Mouse (Mus musculus): ENCODE measurements around the gene Tbck. TPM values are rescaled to one million over a fixed set of nuclear protein-coding genes. Genes with fewer than 3 reads are reported as not detected.

The Tbck gene
- total RNA-seq, 4 experiments from 2014 or later = 8.4 to 10.4 (median 9.2) TPM

DNA sequence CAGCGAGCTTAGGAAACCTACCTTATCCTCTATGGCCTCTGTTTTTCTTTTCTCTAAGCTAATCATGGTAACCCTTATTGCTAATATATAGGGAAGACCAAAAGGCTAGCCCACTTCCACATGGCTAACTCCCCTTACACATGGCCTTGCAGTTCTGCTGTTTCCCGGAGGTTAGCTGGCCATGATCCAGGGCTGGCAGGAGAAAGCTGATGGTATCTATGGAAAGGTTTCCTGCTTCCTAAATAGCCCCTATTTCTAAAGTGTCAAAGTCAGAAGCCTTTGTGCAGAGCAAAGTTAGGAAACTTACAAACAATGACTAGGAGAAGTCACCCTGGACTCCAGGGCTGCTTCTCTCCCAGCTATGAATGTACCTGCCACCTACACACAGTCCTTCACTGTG, 184.9 kb downstream of the Tbck start:
- DNase-seq (ENCODE audit: low spot score in 2 of 2) = no peak

DNA sequence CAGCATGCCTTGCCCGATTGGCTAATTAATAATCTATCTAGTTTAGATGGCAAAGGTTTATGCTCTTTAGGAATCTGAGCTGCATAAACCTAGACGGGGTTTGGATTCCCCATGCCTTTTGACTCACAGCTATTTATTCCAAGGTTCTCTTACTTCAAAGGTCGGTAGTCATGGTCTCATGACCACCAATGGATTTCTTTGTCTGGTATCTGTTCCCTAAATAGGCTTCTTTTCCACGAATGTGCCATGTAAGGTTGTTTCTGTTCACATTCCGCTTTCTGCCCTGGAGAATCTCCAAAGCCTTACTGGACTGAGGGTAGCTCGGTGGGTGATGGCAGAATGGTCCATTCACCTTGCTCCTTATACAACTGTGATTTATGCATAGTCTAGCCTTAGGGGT, 186.1 kb downstream of the Tbck start:
- DNase-seq (ENCODE audit: low spot score in 2 of 2) = no peak

DNA sequence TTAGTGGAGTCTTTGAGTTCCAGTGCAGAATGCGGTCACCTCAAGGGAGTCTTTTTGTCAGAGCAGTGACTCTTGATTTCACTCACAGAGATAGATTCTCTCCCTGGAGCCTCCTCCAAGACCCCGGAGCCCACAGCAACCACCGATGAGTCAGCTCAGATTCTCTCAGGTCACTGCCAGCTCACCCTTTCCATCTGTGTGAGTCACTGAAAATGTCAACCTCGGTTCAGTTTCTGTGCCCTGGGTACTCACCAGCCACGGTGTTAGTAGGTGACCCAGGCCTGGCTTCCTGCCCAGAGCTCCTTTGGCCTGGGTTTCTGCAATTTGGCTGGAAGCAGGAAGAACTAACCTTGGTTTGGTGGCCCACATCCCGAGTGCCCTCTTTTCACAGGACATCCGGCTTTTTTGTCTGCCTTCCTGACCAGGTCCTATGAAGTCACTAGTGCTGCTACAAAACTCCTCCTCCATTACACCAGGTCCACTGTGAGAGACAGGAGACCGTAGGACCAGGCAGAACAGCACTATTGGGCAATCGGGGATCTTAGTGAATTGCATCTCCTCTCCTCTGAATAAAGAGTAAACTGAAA, 187.5 kb downstream of the Tbck start:
- no peak for DNase-seq (ENCODE audit: low spot score in 2 of 2)

DNA sequence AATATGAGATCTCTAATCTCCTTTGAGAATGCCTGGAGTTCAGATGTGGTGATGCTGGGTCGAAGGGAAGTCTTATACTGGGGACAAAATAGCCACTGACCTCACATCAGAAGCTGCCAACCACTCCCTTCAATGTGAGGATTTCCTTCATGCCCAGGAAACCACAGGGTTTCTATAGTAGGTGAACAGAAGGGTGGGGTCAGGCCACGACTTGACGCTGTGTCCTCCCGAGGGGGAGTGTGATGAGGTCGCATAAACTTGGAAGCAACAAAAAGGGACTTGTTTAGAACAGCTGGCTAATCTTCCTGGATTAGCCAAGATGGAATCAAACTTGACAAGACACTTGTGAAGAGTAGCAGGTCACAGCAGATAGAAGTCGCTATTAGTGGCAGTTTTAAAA, 189.3 kb downstream of the Tbck start:
- no peak for DNase-seq (ENCODE audit: low spot score in 2 of 2)

DNA sequence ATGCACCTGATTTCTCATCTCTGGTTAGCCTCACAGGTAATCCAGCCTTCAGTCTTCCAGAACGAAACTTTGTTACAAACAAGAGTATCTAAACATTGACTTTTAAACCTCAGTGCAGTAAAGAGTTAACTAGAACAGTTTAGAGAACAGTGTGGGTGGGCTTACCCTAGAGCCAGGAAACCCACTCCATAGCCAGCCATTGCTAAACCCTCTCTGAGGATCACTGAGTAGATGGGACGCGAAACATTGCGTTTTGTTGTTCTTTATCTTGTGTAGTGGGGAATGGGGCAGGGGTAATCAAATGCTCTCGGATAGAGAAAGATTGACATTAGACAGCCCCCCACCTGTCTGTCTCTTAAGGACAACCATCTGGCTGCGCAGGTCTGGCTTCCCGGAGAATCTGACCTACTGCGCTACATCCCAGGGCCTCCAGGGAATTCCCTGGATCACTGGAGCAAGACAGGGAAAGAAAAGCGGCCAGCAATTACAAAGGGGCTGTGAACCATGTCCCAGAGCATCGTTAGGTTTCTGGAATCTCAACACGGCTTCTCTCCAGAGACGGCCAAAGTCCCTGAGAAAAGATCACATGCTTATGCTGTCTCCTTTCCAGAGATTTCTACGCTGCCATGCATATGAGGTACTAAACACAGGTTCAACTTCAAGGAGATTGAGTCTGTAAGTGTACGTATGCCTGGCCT, 192.2 kb downstream of the Tbck start:
- DNase-seq (ENCODE audit: low spot score in 2 of 2) = no peak

DNA sequence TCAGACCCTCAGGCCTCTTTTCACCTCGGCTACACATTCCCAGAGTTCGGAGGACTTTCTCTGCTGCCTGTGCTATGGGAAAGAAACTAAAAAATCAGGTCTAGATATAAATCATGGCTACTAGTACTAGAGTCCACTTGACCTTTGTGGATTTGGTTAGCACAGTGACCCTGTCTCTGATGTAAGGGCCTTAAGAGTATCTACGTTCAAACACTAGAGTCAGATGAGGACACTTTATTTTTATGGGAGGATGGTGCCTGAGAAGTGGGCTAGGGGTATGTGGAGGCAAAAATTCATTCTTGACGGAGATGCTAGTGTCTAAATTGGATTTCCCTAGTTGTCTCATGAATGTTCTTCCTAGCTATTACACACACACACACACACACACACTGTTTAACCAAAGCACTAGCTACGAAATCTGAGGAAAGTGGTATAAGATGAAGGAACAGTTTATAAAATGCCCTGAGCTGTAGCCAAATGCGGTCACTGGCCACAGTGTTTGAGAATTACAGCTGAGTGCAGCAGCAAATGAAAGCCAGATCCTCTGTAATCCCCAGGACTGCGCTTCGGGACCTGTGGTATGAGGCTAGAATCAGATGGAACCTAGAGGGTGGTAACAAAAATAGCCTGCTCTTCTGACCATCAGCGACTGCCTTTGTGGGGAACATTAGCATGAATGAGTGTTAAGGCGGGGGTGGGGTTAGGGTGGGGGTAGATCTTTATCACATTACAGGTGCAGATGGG, 193.2 kb downstream of the Tbck start:
- DNase-seq (ENCODE audit: low spot score in 2 of 2) = no peak

DNA sequence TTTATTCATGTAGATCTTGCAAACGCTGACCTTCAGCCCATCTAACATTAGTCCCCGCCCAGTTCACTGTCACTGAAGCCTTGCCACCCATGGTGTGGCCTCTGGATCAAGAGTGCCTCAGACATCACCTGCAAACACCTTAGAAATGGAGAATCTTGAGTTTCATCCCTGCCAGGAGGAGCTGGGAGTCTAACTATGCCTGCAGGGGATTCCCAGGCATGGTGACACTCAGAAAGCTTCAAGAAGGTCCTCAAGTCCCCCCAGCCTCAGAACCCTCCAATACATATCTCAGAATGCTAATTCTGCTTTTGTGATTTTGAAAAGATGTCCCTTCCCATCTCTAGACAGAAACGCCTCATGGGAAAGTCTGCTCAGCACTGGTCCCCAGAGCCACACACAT, 196.4 kb downstream of the Tbck start:
- DNase-seq (ENCODE audit: low spot score in 2 of 2) = no peak

DNA sequence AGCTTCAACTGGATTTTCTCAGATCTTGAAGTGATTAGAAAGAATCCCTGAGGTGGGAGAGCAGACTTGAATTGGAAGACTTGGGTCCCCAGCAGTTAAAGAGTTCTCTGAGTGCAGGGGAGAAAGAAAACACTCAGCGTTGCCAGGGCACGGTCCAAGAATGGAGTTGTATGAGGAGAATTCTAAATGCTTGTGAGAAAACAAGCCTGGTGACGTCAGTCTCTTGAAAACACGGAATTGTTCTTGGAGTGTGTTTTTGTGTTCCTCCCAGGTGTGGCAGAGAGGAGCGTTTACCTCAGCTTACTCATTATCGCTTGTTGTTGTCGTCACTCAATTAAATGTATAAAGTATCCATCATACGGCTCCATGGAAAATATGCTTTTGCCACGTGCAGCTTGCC, 196.9 kb downstream of the Tbck start:
- DNase-seq (ENCODE audit: low spot score in 2 of 2) = no peak

DNA sequence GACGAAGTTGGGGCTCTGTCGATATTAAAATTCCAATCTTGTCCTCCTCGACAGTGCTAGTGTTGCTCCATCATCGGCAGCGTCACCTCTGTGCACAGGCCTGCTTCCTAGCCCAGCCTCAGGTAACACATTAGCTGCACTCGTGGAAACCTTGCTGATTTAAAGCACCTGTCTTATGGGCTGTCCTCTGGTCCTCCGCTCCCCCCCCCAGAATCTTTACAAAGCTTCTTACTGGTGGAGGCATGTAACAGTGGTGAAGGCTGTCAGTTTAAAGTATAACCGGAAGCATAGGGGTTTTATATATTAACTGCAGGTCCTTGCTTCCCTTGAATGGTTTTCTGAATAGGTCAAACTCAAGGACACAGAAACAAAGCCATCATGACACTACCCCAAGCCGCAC, 199.3 kb downstream of the Tbck start:
- DNase-seq (ENCODE audit: low spot score in 2 of 2) = no peak

DNA sequence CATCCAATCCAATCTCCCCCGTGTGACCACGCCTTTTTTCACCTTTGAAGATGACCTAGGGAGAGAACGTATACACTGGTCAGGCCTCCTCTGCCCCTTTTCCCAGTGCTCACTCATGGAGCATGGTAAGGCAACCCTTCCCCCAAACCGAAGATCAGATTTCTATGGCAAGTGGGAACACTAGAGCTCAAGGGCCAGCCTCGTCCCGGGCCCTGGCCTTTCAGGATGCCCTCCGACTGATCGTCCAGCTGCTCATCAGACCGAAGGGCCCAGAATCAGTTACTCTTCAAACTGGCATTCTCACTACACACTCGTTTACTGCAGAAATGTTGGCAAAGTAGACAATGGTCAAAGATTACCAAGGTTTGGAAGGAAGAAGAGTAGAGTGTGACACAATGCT, 200.5 kb downstream of the Tbck start:
- no peak for DNase-seq (ENCODE audit: low spot score in 2 of 2)

DNA sequence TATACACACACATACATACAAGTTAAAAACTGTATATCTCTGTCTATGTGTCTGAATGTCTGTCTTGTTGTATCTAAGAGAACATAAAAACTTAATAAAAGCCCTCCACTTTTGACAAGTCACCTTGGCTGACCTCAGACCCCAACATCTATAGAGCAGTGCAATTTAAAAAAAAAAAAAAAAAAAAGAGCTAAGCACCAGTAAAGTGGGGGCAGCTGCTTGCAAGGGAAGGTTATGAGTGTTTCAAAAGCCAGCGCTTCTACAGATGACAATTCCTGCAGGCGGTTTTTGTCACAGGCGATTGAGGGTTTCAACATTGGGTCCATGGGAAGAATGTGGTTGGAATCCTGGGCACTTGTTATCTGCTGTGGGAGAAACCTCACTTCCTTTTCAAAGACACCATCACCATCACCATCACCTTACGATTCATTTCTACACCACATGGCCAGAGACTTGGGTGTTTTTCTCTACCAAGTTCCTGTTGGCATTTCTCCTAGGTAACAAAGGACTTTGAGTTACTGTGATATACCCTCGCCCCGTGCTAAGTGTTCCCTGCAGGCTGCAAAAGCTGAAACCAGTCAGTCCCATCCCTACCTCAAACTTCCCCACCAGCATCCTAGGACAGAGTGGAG, 202.6 kb downstream of the Tbck start:
- no peak for DNase-seq (ENCODE audit: low spot score in 2 of 2)

DNA sequence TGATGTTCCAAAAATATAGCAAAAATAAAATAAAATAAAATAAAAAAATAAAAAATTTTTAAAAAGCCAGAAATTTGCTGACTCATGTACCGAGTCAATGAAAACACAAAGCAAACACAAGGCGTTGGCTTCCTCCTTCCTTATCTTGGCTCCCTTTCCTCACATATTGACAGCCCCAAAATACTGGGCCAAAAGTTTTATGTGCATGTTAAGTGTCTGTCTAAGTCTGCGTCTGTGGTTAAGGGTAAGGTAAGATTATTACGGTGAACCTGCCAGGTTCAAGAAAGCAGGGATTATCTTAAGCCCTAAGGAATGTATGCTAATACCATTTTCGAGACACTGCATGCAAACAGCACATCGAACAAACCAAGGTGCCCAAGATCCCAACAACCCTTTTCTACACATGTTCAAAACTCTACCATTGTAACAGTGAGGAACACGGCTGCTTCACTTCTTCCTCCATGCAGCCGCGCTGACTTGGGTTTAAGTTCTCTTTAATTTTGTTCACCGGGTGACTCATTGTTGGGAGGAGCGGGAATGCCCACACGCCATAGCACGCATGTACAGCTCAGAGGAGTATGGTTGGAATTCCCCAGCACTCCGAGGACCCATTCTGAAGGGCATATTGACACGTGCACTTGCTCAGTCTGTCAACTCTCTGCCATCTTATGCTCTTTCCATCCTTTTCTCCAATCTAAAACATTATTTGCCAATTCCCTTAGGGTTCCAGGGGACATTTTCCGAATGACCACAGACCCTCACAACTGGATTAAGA, 203.3 kb downstream of the Tbck start:
- no peak for DNase-seq (ENCODE audit: low spot score in 2 of 2)

Other genes with a start within 250 kb of the Tbck start
- gene Gimd1, start 54.3 kb upstream of the Tbck start, total RNA-seq (2022) = not detected
- gene Aimp1, start 226 bp downstream of the Tbck start, total RNA-seq (2022) = 10 to 100 TPM; 71.3 to 84.4 (median 75.4) TPM

Data from gastrocnemius, adult 8-10 months (tissue).